Mouse (Mus musculus): ENCODE data around the gene Ggta1.

Ggta1 gene

GRCm38 (mm10) chr2:35407266-35407665, 55.8 kb downstream of the Ggta1 start:
- DNase-seq (ENCODE audit: low spot score in 2 of 2) = peak in 1 of 2 experiments; percentile 9

GRCm38 (mm10) chr2:35406611-35407010, 56.4 kb downstream of the Ggta1 start:
- no peak for DNase-seq (ENCODE audit: low spot score in 2 of 2)

GRCm38 (mm10) chr2:35402391-35402790, 60.6 kb downstream of the Ggta1 start:
- no peak for DNase-seq (ENCODE audit: low spot score in 2 of 2)

GRCm38 (mm10) chr2:35400739-35401138, 62.3 kb downstream of the Ggta1 start:
- peak in 1 of 2 experiments; percentile 20 for DNase-seq (ENCODE audit: low spot score in 2 of 2)

- DNase-seq (ENCODE audit: low spot score in 2 of 2) = no peak
Observed at GRCm38 (mm10) chr2:35398184-35398828, 64.7 kb downstream of the Ggta1 start.

- peak; percentile 80 to 84 for DNase-seq (ENCODE audit: low spot score in 2 of 2)
Observed at GRCm38 (mm10) chr2:35397590-35398173, 65.3 kb downstream of the Ggta1 start.

GRCm38 (mm10) chr2:35397096-35397495, 65.9 kb downstream of the Ggta1 start, which contains the start of gene 4930402F06Rik:
4930402F06Rik (minus strand) TSS chr2:35397175.
- peak; percentile 64 to 66 for DNase-seq (ENCODE audit: low spot score in 2 of 2)

- no peak for DNase-seq (ENCODE audit: low spot score in 2 of 2)
Observed at GRCm38 (mm10) chr2:35385441-35385871, 77.6 kb downstream of the Ggta1 start.

GRCm38 (mm10) chr2:35379306-35379705, 83.7 kb downstream of the Ggta1 start:
- DNase-seq (ENCODE audit: low spot score in 2 of 2) = no peak

- DNase-seq (ENCODE audit: low spot score in 2 of 2) = no peak
Observed at GRCm38 (mm10) chr2:35377600-35377999, 85.4 kb downstream of the Ggta1 start.

- DNase-seq (ENCODE audit: low spot score in 2 of 2) = peak in 1 of 2 experiments; percentile 37
Observed at GRCm38 (mm10) chr2:35373003-35373402, 90.0 kb downstream of the Ggta1 start.

- no peak for DNase-seq (ENCODE audit: low spot score in 2 of 2)
Observed at GRCm38 (mm10) chr2:35370686-35371085, 92.3 kb downstream of the Ggta1 start.

GRCm38 (mm10) chr2:35367629-35368028, 95.4 kb downstream of the Ggta1 start, which contains the start of gene 4930568D16Rik:
4930568D16Rik (minus strand) TSS chr2:35367729.
- no peak for DNase-seq (ENCODE audit: low spot score in 2 of 2)
